Mouse (Mus musculus): ENCODE measurements at regions not wholly inside any gene's neighbourhood (a gene's known extent, or its start where the extent isn't known, plus 50 kb on each side); places are given as distances from the start of the nearest gene placed in this dataset.

DNA sequence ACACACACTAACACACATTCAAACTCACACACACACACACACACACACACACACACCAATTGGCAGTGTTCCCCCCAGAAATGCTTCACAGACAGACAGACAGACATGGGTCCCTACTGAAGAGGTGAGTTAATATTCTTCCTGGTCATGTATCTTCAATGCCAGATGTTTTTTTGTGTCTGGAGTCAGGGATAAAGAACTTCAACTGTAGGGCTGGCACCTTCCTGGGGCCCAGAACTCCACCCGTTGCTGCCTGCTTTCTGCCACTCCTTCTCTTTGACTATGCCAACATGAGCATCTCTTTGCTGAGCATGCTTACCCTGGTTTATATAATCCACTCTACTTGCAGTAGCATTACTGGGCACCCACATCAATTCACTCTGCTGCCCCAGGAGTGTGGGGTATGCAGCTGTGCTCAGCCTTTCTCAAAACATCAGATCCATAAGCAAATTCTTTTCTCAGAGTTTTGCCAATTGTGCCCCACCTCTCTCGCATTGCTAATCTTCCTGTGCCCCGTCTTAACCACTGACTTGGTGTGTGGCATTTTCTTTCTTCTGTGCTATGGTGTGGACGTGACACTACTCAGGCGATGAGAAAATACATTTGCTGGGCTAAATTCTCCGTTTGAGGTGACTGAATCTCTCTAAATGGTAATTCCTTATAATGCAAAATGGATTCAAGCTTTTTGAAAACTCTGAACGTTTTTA lies 60.5 kb upstream of the Bach2 start:
- no peak for DNase-seq (ENCODE audit: low spot score in 2 of 2)

DNA sequence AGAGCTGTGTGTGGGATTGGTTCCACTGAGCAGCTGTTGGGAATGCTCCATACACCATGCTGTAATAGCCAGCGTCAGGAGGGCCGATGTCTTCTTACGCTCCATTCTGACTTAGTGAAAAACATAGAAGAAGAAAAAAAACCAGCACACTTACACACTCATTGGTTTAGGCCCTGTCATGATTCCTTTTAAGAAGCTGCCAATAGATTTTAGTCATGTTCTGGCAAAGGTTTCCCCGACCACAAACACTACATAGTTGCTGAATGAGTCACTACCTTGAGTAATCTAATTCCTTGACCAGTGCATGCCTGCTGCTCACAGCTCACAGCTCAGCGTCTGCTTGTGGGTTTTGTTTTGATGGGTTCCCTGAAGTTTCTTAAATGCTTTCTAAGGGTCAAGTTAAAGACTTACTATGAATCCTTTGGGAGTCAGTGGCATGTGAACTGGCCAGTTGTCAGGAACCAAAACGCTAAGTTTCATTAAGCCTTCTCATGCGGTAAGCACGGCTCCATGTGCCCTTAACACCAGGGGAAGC lies 58.8 kb upstream of the Bach2 start:
- peak; percentile 47 to 76 for DNase-seq (ENCODE audit: low spot score in 2 of 2)

DNA sequence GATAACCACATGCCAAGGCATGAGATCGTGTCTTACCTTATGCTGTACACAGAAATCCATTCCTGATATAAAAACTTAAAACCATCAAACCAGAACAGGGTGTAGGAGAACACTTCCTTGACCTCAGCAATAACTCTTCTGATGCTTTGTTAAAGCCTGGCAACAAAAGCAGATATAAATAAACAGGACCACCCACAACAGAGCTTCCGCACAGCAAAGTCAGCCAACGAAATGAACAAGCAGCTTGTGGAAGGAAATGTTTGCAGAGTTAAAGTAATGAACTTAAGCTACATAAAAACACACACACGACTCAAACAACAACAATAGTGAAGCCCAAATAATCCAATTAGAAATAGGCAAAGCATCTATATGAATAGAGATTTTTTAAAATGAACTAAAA lies 54.8 kb upstream of the Bach2 start:
- DNase-seq (ENCODE audit: low spot score in 2 of 2), result no peak

DNA sequence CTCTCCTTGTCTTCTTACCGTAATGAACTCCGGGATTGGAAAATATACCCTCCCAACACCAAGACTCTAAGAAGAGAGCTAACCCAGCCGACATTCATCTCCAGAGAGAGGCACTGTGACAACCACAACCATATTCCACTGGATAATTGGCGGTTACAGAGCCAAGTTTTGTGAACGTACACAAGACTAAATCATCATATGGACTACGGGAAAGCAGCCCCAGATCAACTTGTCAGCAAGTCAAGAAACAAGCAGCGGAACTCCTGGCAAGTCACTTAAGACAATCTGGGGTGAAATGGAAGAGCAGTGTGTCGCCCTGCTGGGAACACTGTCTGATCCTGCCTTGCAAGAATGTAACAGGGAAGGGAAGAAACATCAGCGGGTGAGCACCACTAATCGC lies 52.6 kb upstream of the Bach2 start:
- no peak for DNase-seq (ENCODE audit: low spot score in 2 of 2)

DNA sequence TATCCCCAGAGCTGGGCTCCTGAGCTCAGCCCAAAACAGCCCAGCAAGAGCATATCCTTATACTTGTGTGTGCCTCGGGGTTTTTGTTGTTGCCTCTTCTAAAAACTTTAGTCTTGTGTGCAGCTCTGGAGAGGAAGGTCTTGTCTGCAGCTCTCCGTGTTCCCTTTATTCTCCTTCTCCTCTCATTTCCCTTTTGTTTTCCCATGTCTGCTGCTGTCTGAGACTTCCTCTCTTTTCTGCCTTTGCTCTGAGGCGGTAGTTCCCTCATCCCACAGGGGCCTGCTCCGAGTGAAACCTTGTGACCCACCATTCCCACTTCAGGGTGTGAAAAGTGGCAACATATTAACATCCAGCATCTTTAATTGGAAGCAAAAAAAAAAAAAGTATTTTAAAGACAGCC lies 51.5 kb upstream of the Bach2 start:
- DNase-seq (ENCODE audit: low spot score in 2 of 2), result no peak

DNA sequence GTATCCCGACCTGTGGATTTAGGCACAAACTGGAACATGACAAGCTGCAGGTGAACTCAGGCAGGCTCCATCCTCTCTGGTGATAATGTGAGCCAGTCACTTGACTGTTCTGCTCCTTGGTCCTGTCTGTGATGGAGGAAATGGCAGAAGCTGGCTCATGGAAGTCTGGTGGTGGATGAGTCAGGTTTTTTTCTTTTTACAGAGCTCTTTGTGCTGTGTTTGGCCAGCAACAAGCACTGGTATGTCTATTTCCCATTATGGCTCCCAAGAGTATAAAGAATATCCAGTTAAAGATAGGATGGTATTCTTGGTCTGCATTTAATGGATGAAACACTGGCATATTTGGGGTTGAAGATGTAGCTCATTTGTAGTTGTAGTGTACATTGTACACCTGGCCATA lies 50.5 kb upstream of the Bach2 start:
- DNase-seq (ENCODE audit: low spot score in 2 of 2), result no peak

DNA sequence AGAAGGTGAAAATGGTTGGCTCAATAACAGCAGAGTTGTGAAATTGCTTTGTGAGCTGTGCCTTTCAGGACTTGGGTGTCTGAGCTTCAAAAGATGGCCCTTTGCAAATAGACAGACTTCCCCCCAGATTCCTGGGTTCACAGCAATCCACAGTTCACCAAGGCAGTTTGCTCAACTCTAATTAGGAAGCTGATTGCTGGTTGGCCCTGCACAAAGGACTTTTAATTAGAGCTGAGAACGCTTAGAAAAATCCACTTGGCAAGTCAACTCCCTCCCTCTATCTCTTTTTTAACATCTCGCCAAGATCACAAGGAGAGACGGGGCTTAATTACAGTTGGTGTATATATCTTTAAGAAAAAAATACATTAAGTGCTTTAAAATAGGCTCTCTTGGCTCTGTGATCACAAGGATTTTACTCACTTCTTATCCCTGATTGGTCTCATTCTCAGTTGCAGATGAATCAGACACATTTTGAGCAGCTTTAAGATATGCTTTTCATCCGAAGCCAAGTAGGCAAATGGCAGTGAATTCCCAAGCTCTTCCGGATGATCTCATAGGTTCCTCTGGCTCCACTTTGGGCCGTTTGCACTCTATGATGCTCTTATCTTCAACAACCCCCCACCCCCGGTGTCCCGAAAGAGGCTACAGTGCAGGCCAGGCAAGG lies 49.7 kb upstream of the Bach2 start:
- DNase-seq (ENCODE audit: low spot score in 2 of 2), result no peak

All from natural killer cell, adult 2 months (primary cell).